Mouse (Mus musculus): ENCODE measurements around the gene Iyd.
"Not testable (repeated sequence)": the region's sequence is repeated elsewhere in the genome, so short reads cannot be mapped to it uniquely, and the experiment has no call there.

- not testable (repeated sequence) for TF ChIP-seq CTCF, EP300 (IDR thresholded peaks at IDR 0.05; ENCODE audit: low read depth)
Measured at GRCm38 (mm10) chr10:3500846-3501245, 39.2 kb upstream of the Iyd start.

All from liver, postnatal 0 days (tissue).